Mouse (Mus musculus): ENCODE measurements around the gene Dnah2. TPM values are rescaled to one million over a fixed set of nuclear protein-coding genes. Genes with fewer than 3 reads are reported as not detected.

Gene Dnah2
- total and polyA plus RNA-seq, 2 experiments from 2014 or later = 3.0 to 12.3 TPM

- Histone ChIP-seq H3K4me3 (ENCODE audit: low read depth, low read length) (no peak overlapping the region), H3K4me1 (ENCODE audit: insufficient read depth) (no peaks in the 10 kb centered on the region), H3K36me3 (ENCODE audit: insufficient read depth) (no peaks in the 10 kb centered on the region), H3K9ac (no peak overlapping the region), H3K27ac (ENCODE audit: low read depth, low read length) (no peak overlapping the region), H3K4me2 (ENCODE audit: low read depth) (no peak overlapping the region), H3K9me3 (ENCODE audit: low read length) (no peaks in the 10 kb centered on the region), H3K27me3 (ENCODE audit: insufficient read depth, low read length) (no peaks in the 10 kb centered on the region)
- no peak for DNase-seq
- WGBS = 89% methylated on average over 6 of the region's 7 CpGs
- no peak for TF ChIP-seq CTCF (IDR thresholded peaks at IDR 0.05; ENCODE audit: low read depth)
- ATAC-seq = no peak
Measured at GRCm38 (mm10) chr11:69491711-69492110, 57.2 kb downstream of the Dnah2 start.

GRCm38 (mm10) chr11:69490898-69491297 is 58.0 kb downstream of the Dnah2 start:
- no peak for TF ChIP-seq CTCF (IDR thresholded peaks at IDR 0.05; ENCODE audit: low read depth)
- no peak for DNase-seq
- no peak overlapping the region for H3K27ac ChIP-seq (ENCODE audit: low read depth, low read length)
- no peaks in the 10 kb centered on the region for H3K4me1 ChIP-seq (ENCODE audit: insufficient read depth)
- no peaks in the 10 kb centered on the region for H3K9me3 ChIP-seq (ENCODE audit: low read length)
- no peak overlapping the region for H3K4me3 ChIP-seq (ENCODE audit: low read depth, low read length)
- no peaks in the 10 kb centered on the region for H3K27me3 ChIP-seq (ENCODE audit: insufficient read depth, low read length)
- no peak for ATAC-seq
- H3K9ac ChIP-seq = no peak overlapping the region
- H3K36me3 ChIP-seq (ENCODE audit: insufficient read depth) = no peaks in the 10 kb centered on the region
- 83% methylated on average over 2 of the region's 2 CpGs for WGBS
- H3K4me2 ChIP-seq (ENCODE audit: low read depth) = no peak overlapping the region

GRCm38 (mm10) chr11:69487474-69487873 is 61.4 kb downstream of the Dnah2 start:
- ATAC-seq (no peak), DNase-seq (no peak)
- no peak overlapping the region for H3K4me2 ChIP-seq (ENCODE audit: low read depth)
- H3K36me3 ChIP-seq (ENCODE audit: insufficient read depth) = 0 out of 2 replicates have a peak, but pooled peaks cover 4% of the 10 kb centered on the region
- no peaks in the 10 kb centered on the region for H3K27me3 ChIP-seq (ENCODE audit: insufficient read depth, low read length)
- TF ChIP-seq CTCF (IDR thresholded peaks at IDR 0.05; ENCODE audit: low read depth) = no peak
- WGBS = 65% methylated on average over 2 of the region's 2 CpGs
- H3K9ac ChIP-seq = no peak overlapping the region
- H3K27ac ChIP-seq (ENCODE audit: low read depth, low read length) = no peak overlapping the region
- H3K4me3 ChIP-seq (ENCODE audit: low read depth, low read length) = no peak overlapping the region
- no peaks in the 10 kb centered on the region for H3K9me3 ChIP-seq (ENCODE audit: low read length)
- H3K4me1 ChIP-seq (ENCODE audit: insufficient read depth) = no peaks in the 10 kb centered on the region

DNA sequence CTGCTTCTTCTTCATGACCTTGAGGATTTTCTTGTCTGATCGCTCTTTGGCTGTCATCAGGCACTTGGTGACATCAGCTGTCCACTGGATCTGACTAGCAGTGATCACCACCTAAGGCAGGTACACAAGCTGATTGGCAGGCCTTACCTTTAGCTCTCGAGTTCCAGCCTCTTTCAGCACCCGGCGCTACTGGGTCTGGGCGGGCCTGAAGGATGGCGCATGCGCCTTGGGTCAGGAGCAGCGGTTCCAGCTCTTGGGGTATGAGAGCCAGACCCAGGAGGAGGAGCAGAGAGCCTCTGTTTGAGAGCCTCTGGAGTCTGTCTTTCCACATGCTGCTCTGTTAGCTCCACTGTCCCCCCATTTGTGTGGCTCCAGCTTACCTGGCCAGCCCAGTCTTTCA is 71.3 kb downstream of the Dnah2 start:
- Histone ChIP-seq H3K4me1 (ENCODE audit: insufficient read depth) (no peaks in the 10 kb centered on the region), H3K4me2 (ENCODE audit: low read depth) (no peak overlapping the region), H3K9ac (no peak overlapping the region), H3K27ac (ENCODE audit: low read depth, low read length) (no peak overlapping the region), H3K27me3 (ENCODE audit: insufficient read depth, low read length) (no peaks in the 10 kb centered on the region), H3K9me3 (ENCODE audit: low read length) (no peaks in the 10 kb centered on the region), H3K36me3 (ENCODE audit: insufficient read depth) (0 out of 2 replicates have a peak, but pooled peaks cover 2% of the 10 kb centered on the region), H3K4me3 (ENCODE audit: low read depth, low read length) (no peak overlapping the region)
- no peak for DNase-seq
- 87% methylated on average over 8 of the region's 8 CpGs for WGBS
- TF ChIP-seq CTCF (IDR thresholded peaks at IDR 0.05; ENCODE audit: low read depth) = no peak
- no peak for ATAC-seq

DNA sequence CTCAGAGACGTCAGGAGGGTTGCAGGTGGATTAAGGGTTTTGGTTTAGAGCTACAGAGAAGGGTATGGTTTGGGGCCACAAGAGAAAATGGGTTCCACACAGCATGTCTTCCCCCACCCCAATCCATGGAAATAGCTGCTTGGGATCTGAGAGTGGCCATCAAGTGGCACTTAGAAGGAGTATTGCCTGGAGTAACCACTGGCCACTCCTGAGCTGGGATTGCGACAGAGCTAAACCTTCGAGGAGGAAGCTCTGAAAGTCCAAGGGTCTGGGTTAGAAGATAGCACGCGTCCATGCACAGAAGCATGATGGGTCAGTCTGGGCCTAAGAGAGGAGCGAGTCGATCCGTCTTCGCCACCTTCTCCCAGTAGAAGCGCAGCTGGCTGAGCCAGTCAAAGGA is 72.1 kb downstream of the Dnah2 start:
- Histone ChIP-seq H3K27me3 (ENCODE audit: insufficient read depth, low read length) (no peaks in the 10 kb centered on the region), H3K36me3 (ENCODE audit: insufficient read depth) (0 out of 2 replicates have a peak, but pooled peaks cover 2% of the 10 kb centered on the region), H3K4me2 (ENCODE audit: low read depth) (no peak overlapping the region), H3K27ac (ENCODE audit: low read depth, low read length) (no peak overlapping the region), H3K9me3 (ENCODE audit: low read length) (no peaks in the 10 kb centered on the region), H3K4me3 (ENCODE audit: low read depth, low read length) (no peak overlapping the region), H3K9ac (no peak overlapping the region), H3K4me1 (ENCODE audit: insufficient read depth) (no peaks in the 10 kb centered on the region)
- 95% methylated on average over 10 of the region's 10 CpGs for WGBS
- no peak for DNase-seq
- no peak for ATAC-seq
- TF ChIP-seq CTCF (IDR thresholded peaks at IDR 0.05; ENCODE audit: low read depth) = no peak

DNA sequence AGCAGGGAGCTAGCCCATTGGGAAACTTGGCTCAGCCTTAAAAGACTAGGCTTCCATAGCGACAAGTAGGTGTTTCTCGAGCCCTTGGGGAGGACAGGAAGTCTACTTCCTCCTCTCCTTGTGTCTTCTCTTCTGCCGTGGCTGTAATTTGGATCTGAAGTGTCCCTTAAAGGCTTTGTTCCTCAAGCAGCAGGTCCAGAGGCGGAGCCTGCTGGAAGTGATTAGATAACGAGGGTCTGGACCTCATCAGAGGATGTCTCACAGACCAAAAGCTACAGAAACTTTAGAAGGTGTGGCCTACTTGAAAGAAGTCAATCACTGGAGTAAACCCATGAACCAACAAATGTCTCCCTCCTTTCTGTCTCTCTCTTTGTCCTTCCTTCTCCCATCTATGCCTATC is 74.2 kb downstream of the Dnah2 start:
- H3K4me2 ChIP-seq (ENCODE audit: low read depth) = no peak overlapping the region
- H3K27me3 ChIP-seq (ENCODE audit: insufficient read depth, low read length) = no peaks in the 10 kb centered on the region
- H3K4me3 ChIP-seq (ENCODE audit: low read depth, low read length) = no peak overlapping the region
- H3K9ac ChIP-seq = no peak overlapping the region
- H3K9me3 ChIP-seq (ENCODE audit: low read length) = no peaks in the 10 kb centered on the region
- no peaks in the 10 kb centered on the region for H3K4me1 ChIP-seq (ENCODE audit: insufficient read depth)
- ATAC-seq = no peak
- no peak for TF ChIP-seq CTCF (IDR thresholded peaks at IDR 0.05; ENCODE audit: low read depth)
- no peak overlapping the region for H3K27ac ChIP-seq (ENCODE audit: low read depth, low read length)
- 57% methylated on average over 5 of the region's 5 CpGs for WGBS
- H3K36me3 ChIP-seq (ENCODE audit: insufficient read depth) = 0 out of 2 replicates have a peak, but pooled peaks cover 2% of the 10 kb centered on the region
- DNase-seq = no peak

DNA sequence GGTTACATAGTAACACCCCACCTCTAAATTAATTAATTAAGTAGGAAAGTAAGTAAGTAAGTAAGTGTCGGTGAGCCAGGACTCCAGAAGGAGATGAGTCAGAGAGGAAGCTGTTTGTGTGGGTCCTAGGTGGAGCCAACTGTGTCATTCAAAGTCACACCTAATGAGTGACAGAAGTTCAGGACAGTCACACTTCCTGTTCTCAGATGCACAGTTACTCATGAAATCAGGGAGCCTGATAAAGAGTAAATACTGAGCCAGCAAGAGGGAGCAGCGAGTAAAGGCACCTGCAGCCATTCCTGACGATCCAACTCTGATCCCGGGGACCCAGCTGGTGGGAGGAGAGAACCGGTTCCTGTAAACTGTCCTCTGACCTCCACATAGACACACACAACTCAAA is 76.2 kb downstream of the Dnah2 start:
- Histone ChIP-seq H3K4me2 (ENCODE audit: low read depth) (no peak overlapping the region), H3K4me1 (ENCODE audit: insufficient read depth) (no peaks in the 10 kb centered on the region), H3K4me3 (ENCODE audit: low read depth, low read length) (no peak overlapping the region), H3K27ac (ENCODE audit: low read depth, low read length) (no peak overlapping the region), H3K27me3 (ENCODE audit: insufficient read depth, low read length) (no peaks in the 10 kb centered on the region), H3K9me3 (ENCODE audit: low read length) (no peaks in the 10 kb centered on the region), H3K36me3 (ENCODE audit: insufficient read depth) (0 out of 2 replicates have a peak, but pooled peaks cover 2% of the 10 kb centered on the region), H3K9ac (no peak overlapping the region)
- DNase-seq (no peak), ATAC-seq (no peak)
- WGBS = 91% methylated on average over 5 of the region's 5 CpGs
- no peak for TF ChIP-seq CTCF (IDR thresholded peaks at IDR 0.05; ENCODE audit: low read depth)

- WGBS = 24% methylated on average over 8 of the region's 8 CpGs
- TF ChIP-seq CTCF (IDR thresholded peaks at IDR 0.05; ENCODE audit: low read depth) = no peak
- Histone ChIP-seq H3K4me3 (ENCODE audit: low read depth, low read length) (no peak overlapping the region), H3K9me3 (ENCODE audit: low read length) (no peaks in the 10 kb centered on the region), H3K36me3 (ENCODE audit: insufficient read depth) (no peaks in the 10 kb centered on the region), H3K27ac (ENCODE audit: low read depth, low read length) (no peak overlapping the region), H3K4me2 (ENCODE audit: low read depth) (no peak overlapping the region), H3K9ac (no peak overlapping the region), H3K4me1 (ENCODE audit: insufficient read depth) (no peaks in the 10 kb centered on the region), H3K27me3 (ENCODE audit: insufficient read depth, low read length) (no peaks in the 10 kb centered on the region)
- no peak for DNase-seq
- no peak for ATAC-seq
Measured at GRCm38 (mm10) chr11:69471491-69471890, 77.4 kb downstream of the Dnah2 start.
